Mouse (Mus musculus) ES-Bruce4 (cell line): ENCODE measurements around the gene Kcnh6. TPM values are rescaled to one million over a fixed set of nuclear protein-coding genes. Genes with fewer than 3 reads are reported as not detected.

ENCODE experiments used
- H3K27ac ChIP-seq: 2 replicates; pipeline ENCODE4 v1.5.1; 2012; ENCODE audit warnings: low read length, inconsistent platforms; ENCODE audit not compliant: insufficient read depth
- H3K27me3 ChIP-seq: 2 replicates; pipeline ENCODE4 v1.6.1; 2012; ENCODE audit warnings: mild to moderate bottlenecking, low read length, inconsistent platforms; ENCODE audit not compliant: control insufficient read depth, poor library complexity, insufficient read depth, severe bottlenecking
- H3K36me3 ChIP-seq: 2 replicates; pipeline ENCODE4 v1.6.1; 2012; ENCODE audit warnings: inconsistent platforms, mild to moderate bottlenecking, low read length, moderate library complexity; ENCODE audit not compliant: control insufficient read depth, poor library complexity, insufficient read depth, severe bottlenecking
- H3K4me1 ChIP-seq: one replicate; pipeline ENCODE4 v1.8.1; 2011; ENCODE audit warnings: low read length; ENCODE audit not compliant: control insufficient read depth, insufficient read depth
- H3K4me3 ChIP-seq: 2 replicates; pipeline ENCODE4 v1.5.1; 2011; ENCODE audit warnings: low read depth, mild to moderate bottlenecking, low read length
- H3K9ac ChIP-seq: 2 replicates; pipeline ENCODE4 v1.6.1; 2012; ENCODE audit warnings: low read depth, mild to moderate bottlenecking, inconsistent platforms; ENCODE audit not compliant: poor library complexity, severe bottlenecking
- H3K9me3 ChIP-seq: replicated peaks from 2 replicates; pipeline ENCODE4 v1.6.1; 2012; ENCODE audit warnings: mild to moderate bottlenecking, low read length, inconsistent platforms; ENCODE audit not compliant: control insufficient read depth, poor library complexity, insufficient read depth, severe bottlenecking
- CTCF ChIP-seq: IDR thresholded peaks from one replicate; pipeline ENCODE4 v1.8.1; 2011; ENCODE audit warnings: low read depth, low read length
- EP300 ChIP-seq: IDR thresholded peaks from 2 replicates; pipeline ENCODE4 v1.6.1; 2011; ENCODE audit warnings: low read depth, low read length; ENCODE audit not compliant: insufficient read depth
- POLR2A ChIP-seq: IDR thresholded peaks from one replicate; pipeline ENCODE4 v1.8.1; 2011; ENCODE audit warnings: low read length; ENCODE audit not compliant: insufficient read depth
- polyA plus RNA-seq: library from polyadenylated mRNA; stranded (reverse); fragments of >200 nt; gene quantifications from 2 replicates; pipeline ENCODE4 v1.2.4, GENCODE M21; 2011; ENCODE audit warnings: low read depth; ENCODE audit not compliant: missing spikeins, insufficient read depth, insufficient read length

The Kcnh6 gene
- polyA plus RNA-seq, 1 experiment = 0.21 TPM

DNA sequence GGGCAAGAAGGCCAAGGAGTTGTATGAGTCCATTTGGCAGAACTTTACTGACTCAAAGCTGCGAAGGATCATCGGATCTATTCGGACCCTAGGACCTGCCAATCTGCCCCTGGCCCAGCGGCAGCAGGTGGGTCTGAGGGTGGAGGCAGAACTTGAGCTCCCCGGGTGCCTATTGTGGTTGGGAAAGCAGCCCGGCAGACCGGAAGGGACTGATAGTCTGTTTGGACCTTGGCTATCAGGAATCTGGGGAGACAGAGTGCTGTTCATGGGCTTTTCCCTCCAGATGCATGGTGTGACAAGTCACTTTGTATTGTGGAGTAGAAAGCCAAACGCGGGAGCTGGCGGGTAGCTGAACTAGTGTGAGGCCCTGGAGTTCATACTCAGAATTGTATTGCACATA, 39.0 kb upstream of the Kcnh6 start:
- no peaks in the 10 kb centered on the region; the same call in 1 of the 2 replicates for H3K27me3 ChIP-seq

DNA sequence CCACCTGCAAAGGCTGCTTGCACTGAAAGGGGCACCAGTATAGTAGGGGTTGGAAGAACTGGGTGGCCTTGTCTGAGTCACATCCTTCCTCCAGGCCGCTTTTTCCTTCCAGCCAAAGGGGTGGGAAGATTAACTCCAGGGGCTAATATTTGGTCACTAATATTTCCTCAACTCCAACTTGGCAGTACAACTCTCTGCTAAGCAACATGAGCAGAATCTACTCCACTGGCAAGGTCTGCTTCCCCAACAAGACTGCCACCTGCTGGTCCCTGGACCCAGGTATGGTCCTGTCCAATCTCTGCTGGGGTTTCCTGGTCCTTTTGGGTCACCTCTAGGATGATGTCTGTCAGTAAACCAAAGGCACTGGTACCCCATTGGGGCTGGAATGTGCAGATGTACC, 38.4 kb upstream of the Kcnh6 start:
- Histone ChIP-seq H3K4me3 (no peak overlapping the region), H3K9ac (no peak overlapping the region), H3K27ac (no peak overlapping the region), H3K36me3 (no peaks in the 10 kb centered on the region), H3K9me3 (no peaks in the 10 kb centered on the region), H3K27me3 (no peaks in the 10 kb centered on the region; the same call in 1 of the 2 replicates), H3K4me1 (no peaks in the 10 kb centered on the region)
- TF ChIP-seq CTCF = peak; percentile 64
- no peak for TF ChIP-seq EP300

More for the DNA sequence above, 39.0 kb upstream of the Kcnh6 start:
- Histone ChIP-seq H3K36me3 (no peaks in the 10 kb centered on the region), H3K27ac (no peak overlapping the region), H3K9me3 (no peaks in the 10 kb centered on the region), H3K4me3 (no peak overlapping the region), H3K9ac (no peak overlapping the region), H3K4me1 (no peaks in the 10 kb centered on the region)
- no peak for TF ChIP-seq EP300
- TF ChIP-seq POLR2A = no peak
- TF ChIP-seq CTCF = no peak

DNA sequence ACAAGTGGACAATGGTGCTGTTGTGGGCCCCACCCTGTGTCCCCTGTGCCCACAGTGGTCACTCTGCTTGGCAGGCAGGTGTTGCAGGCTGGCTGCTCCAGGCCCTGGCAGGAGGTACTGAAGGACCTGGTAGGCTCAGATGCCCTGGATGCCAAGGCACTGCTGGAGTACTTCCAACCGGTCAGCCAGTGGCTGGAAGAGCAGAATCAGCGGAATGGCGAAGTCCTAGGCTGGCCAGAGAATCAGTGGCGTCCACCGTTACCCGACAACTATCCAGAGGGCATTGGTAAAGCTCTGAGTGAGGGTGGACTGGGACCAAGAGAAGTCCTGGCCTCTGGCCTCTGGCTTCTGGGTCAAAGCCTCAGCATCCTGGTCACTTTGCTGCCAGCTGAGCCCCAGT, 33.3 kb upstream of the Kcnh6 start:
- Histone ChIP-seq H3K27me3 (no peaks in the 10 kb centered on the region), H3K9ac (no peak overlapping the region), H3K9me3 (no peaks in the 10 kb centered on the region), H3K36me3 (no peaks in the 10 kb centered on the region), H3K4me3 (no peak overlapping the region), H3K4me1 (no peaks in the 10 kb centered on the region), H3K27ac (no peak overlapping the region)
- TF ChIP-seq CTCF (no peak), POLR2A (no peak), EP300 (no peak)

DNA sequence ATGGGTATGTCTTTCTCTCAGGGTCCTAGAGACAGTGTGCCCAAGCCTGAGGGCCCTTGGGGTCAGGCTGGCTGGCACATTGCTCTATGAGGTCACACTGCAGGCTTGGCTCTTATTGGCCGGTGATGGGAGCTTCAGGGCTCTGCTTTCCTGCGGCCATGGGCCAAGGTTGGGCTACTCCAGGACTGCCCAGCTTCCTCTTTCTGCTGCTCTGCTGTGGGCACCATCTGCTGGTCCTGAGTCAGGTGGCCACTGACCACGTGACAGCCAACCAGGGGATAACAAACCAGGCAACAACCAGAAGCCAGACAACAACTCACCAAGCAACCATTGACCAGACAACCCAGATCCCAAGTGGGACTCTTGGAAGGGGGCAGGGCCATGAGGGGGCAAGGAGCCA, 32.9 kb upstream of the Kcnh6 start:
- Histone ChIP-seq H3K9ac (no peak overlapping the region), H3K27me3 (no peaks in the 10 kb centered on the region), H3K9me3 (no peaks in the 10 kb centered on the region), H3K4me1 (no peaks in the 10 kb centered on the region), H3K27ac (no peak overlapping the region), H3K36me3 (no peaks in the 10 kb centered on the region), H3K4me3 (no peak overlapping the region)
- TF ChIP-seq EP300 (no peak), CTCF (no peak), POLR2A (no peak)

DNA sequence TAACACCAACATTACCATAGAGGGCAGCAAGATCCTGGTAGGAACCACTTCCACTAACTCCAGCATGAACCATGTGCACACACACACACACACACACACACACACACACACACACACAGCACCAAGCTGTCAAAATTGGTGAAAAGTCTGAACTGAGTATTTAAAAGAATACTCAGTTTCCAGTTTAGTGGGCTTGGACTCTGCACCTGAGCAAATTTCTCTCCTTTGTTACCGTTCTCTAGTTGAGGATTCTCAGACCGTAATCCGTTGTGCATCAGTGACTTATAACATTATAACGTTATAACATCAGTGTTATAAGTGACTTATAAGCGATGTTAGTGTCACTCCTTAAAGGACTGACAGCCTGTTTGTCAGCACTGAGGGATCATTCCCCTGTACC, 32.3 kb upstream of the Kcnh6 start:
- Histone ChIP-seq H3K36me3 (no peaks in the 10 kb centered on the region), H3K9me3 (no peaks in the 10 kb centered on the region), H3K4me3 (no peak overlapping the region), H3K9ac (no peak overlapping the region), H3K27ac (no peak overlapping the region), H3K4me1 (no peaks in the 10 kb centered on the region), H3K27me3 (no peaks in the 10 kb centered on the region)
- no peak for TF ChIP-seq CTCF

DNA sequence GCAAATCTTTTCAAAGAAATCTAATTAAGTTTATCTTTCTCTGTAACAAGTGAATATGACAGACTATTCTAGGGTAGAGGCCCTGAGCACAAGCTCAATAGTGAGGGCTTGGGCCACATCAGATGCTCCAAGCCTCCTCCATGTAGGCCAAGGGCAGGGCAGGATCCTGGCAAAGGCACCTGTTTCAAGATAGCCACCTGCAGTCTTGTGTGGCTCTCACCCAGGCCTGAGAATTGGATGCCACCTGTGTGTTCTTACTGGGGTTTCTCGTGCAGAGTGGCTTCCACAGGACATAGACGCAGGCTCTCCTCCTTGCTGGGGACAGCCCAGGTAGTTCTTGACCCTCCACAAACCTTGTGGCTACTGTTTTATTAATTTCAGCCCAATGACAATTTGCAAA, 29.7 kb upstream of the Kcnh6 start:
- H3K36me3 ChIP-seq = no peaks in the 10 kb centered on the region
- no peaks in the 10 kb centered on the region for H3K27me3 ChIP-seq
- H3K9me3 ChIP-seq = no peaks in the 10 kb centered on the region
- no peak overlapping the region for H3K4me3 ChIP-seq
- no peaks in the 10 kb centered on the region for H3K4me1 ChIP-seq
- H3K9ac ChIP-seq = no peak overlapping the region
- H3K27ac ChIP-seq = no peak overlapping the region
- no peak for TF ChIP-seq EP300
- no peak for TF ChIP-seq POLR2A
- TF ChIP-seq CTCF = no peak

DNA sequence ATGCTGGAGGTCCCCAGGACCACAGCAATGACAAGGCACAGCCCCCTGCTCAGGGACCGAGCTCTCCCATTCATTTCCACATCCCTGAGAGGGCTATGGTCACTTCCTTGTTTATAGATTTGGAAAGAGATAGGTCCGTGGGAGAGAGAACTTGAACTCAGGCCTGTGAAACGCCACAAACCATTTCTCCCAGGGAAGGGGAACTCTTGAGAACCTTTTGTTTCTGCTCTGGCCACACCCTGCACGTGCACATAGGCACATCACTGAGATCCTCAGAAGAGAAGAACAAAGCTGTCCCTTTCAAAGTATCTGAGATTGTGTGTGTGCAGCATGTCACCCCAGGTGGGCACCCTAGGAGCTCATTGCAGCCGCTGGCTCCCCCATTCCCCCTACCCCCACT, 29.3 kb upstream of the Kcnh6 start:
- Histone ChIP-seq H3K9me3 (no peaks in the 10 kb centered on the region), H3K4me1 (no peaks in the 10 kb centered on the region), H3K27me3 (no peaks in the 10 kb centered on the region), H3K4me3 (no peak overlapping the region), H3K9ac (no peak overlapping the region), H3K36me3 (no peaks in the 10 kb centered on the region), H3K27ac (no peak overlapping the region)
- TF ChIP-seq POLR2A (no peak), CTCF (no peak), EP300 (no peak)
